14 mouse cellular contexts compared by ENCODE assay signal in genomic region chr4:138077663-138078295, GRCm38 (mm10).
DNase-seq lines count a peak whose midpoint lies in the region; ATAC-seq and TF ChIP-seq lines count a peak whose summit lies in the region.
"Had no signal": no experiment of that assay in that cellular context is flagged by ENCODE, and none has a peak within 500 bp of the region (broad histone marks: within the 10 kb centered on the region; RNA-seq: fewer than 3 reads in every experiment).

No protein-coding gene starts in this region.

- no peak for TF ChIP-seq POLR2A in embryonic fibroblast, embryonic 13.5 days (IDR thresholded peaks at IDR 0.05; ENCODE audit: low read depth, low read length)

- no peaks in the 10 kb centered on the region; the same call in 1 of the 2 replicates for H3K36me3 ChIP-seq in liver, embryonic 16.5 days (ENCODE audit: control insufficient read depth, insufficient read depth)
- peaks cover 66% of the 10 kb centered on the region for H3K36me3 ChIP-seq in limb, embryonic 10.5 days
- H3K36me3 ChIP-seq: hindbrain, embryonic 15.5 days had no signal

- H3K9ac ChIP-seq in liver, embryonic 16.5 days (ENCODE audit: low read depth, low read length): no peak overlapping the region
- H3K9ac ChIP-seq: hindbrain, embryonic 15.5 days; limb, embryonic 12.5 days; midbrain, embryonic 12.5 days had no signal

- DNase-seq in 3134 (ENCODE audit: extremely low read depth, insufficient read length, low spot score) (peak; percentile 14), 416B (ENCODE audit: low read depth) (peak; percentile 78)
- no peak for DNase-seq in layer of hippocampus, adult 2 months (ENCODE audit: low spot score in 2 of 2)
- DNase-seq in limb, embryonic 10.5 days (ENCODE audit: low spot score): no peak
- no peak for DNase-seq in cerebellum, adult 18-20 months
- DNase-seq: cerebellum, adult 2 months; heart, adult 2 months; lung, postnatal 14 days; thymus, adult 18-20 months had no signal

- H3K9me3 ChIP-seq in liver, embryonic 16.5 days (replicated peaks; ENCODE audit: control insufficient read depth, low read length): no peaks in the 10 kb centered on the region
- H3K9me3 ChIP-seq in limb, embryonic 10.5 days (replicated peaks): no peaks in the 10 kb centered on the region
- H3K9me3 ChIP-seq: hindbrain, embryonic 15.5 days; limb, embryonic 12.5 days; midbrain, embryonic 12.5 days had no signal

- H3K4me3 ChIP-seq in embryonic fibroblast, embryonic 13.5 days (ENCODE audit: insufficient read depth, low read length): no peak overlapping the region
- H3K4me3 ChIP-seq in liver, embryonic 16.5 days (ENCODE audit: low read depth, low read length): no peak overlapping the region
- H3K4me3 ChIP-seq in layer of hippocampus, adult 2 months: no peak overlapping the region
- H3K4me3 ChIP-seq in limb, embryonic 10.5 days: no peak overlapping the region
- H3K4me3 ChIP-seq: heart, adult 2 months; hindbrain, embryonic 15.5 days; limb, embryonic 12.5 days; midbrain, embryonic 12.5 days had no signal

- no peak overlapping the region for H3K4me2 ChIP-seq in liver, embryonic 16.5 days (ENCODE audit: low read depth, low read length)
- H3K4me2 ChIP-seq: hindbrain, embryonic 15.5 days; limb, embryonic 12.5 days; midbrain, embryonic 12.5 days had no signal

- 56% methylated on average over 3 of the region's 3 CpGs for WGBS in liver, embryonic 16.5 days (ENCODE audit: insufficient replicate concordance)
- 94% methylated on average over 3 of the region's 3 CpGs for WGBS in limb, embryonic 10.5 days

- peaks cover 8% of the 10 kb centered on the region for H3K4me1 ChIP-seq in embryonic fibroblast, embryonic 13.5 days (ENCODE audit: control insufficient read depth, insufficient read depth, low read length)
- peaks cover 17% of the 10 kb centered on the region for H3K4me1 ChIP-seq in liver, embryonic 16.5 days (ENCODE audit: control insufficient read depth, low read depth, low read length)
- H3K4me1 ChIP-seq in limb, embryonic 10.5 days: no peaks in the 10 kb centered on the region

- peak overlapping the region; percentile 63; the same call in 1 of the 2 replicates for H3K27ac ChIP-seq in embryonic fibroblast, embryonic 13.5 days (ENCODE audit: insufficient read depth, low read length)
- H3K27ac ChIP-seq in liver, embryonic 16.5 days (ENCODE audit: low read length): no peak overlapping the region
- no peak overlapping the region for H3K27ac ChIP-seq in layer of hippocampus, adult 2 months
- H3K27ac ChIP-seq in limb, embryonic 10.5 days: no peak overlapping the region
- H3K27ac ChIP-seq: heart, adult 2 months; hindbrain, embryonic 15.5 days; limb, embryonic 12.5 days; midbrain, embryonic 12.5 days had no signal

- H3K27me3 ChIP-seq in liver, embryonic 16.5 days (ENCODE audit: control insufficient read depth, insufficient read depth, low read depth, low read length): no peaks in the 10 kb centered on the region
- no peaks in the 10 kb centered on the region for H3K27me3 ChIP-seq in limb, embryonic 10.5 days (ENCODE audit: low read depth, poor library complexity, severe bottlenecking)
- H3K27me3 ChIP-seq: hindbrain, embryonic 15.5 days; limb, embryonic 12.5 days; midbrain, embryonic 12.5 days had no signal

- ATAC-seq in liver, embryonic 16.5 days (ENCODE audit: low read depth): peak; percentile 68

- no peak for TF ChIP-seq CTCF in embryonic fibroblast, embryonic 13.5 days (IDR thresholded peaks at IDR 0.05; ENCODE audit: borderline replicate concordance, insufficient read depth, low read length)
- TF ChIP-seq CTCF in layer of hippocampus, adult 2 months (conservative IDR thresholded peaks at IDR 0.05): no peak

Comparison
In these comparisons a context has a peak if more than half of its experiments do, and no peak if none do; other contexts are left out.
1. DNase-seq: peak in 3134 (single experiment) and 416B (single experiment); none in layer of hippocampus, adult 2 months (0 of 2), limb, embryonic 10.5 days (single experiment) and cerebellum, adult 18-20 months (0 of 2).